Mouse (Mus musculus): Measurements from ENCODE around the gene Irf1.

Gene Irf1

GRCm38 (mm10) chr11:53786058-53787031, 16.5 kb downstream of the Irf1 start:
- no peak for DNase-seq

- DNase-seq = no peak
These were observed 18.4 kb downstream of the Irf1 start for GRCm38 (mm10) chr11:53788196-53788595.

DNA sequence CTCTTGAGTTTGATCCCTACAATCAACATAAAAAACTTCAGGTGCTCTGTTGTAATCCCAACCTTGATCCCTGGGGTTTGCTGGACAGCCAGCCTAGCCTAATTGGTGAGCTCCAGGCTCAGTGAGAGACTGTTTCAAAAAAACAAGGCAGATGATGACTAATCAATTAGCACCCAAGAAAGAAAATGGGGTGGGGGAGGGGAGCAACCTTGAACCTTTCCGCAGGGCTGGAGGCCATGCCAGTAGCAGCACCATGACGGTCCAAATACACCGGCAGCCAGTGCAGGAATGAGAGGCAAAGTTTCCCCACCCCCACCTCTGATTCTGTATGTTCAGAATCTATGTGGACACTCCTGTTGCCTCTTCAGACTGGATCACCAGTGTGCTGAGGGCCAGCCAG, 19.5 kb downstream of the Irf1 start:
- no peak for DNase-seq

DNA sequence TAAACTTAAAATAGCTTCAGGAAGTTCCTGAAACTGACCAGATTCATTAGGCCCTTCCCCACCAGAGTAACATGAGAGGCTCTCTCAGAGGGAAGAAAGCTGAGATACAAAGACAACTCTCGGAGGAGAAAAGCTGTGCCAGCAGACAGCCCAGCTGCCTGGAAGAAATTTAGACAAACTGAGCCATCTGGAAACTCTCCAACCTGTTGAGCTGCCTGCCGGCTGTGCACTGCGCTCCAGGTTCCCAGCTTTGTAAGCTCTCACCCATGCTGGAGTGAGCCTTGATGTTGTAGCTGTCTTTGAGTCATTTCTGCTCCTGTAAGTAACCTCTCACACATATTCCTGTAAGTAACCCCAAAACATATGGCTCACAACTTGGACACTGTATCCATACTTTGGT, 23.2 kb downstream of the Irf1 start:
- DNase-seq = no peak

- peak; percentile 51 for DNase-seq
These were observed 24.2 kb downstream of the Irf1 start for GRCm38 (mm10) chr11:53794015-53794414.

DNA sequence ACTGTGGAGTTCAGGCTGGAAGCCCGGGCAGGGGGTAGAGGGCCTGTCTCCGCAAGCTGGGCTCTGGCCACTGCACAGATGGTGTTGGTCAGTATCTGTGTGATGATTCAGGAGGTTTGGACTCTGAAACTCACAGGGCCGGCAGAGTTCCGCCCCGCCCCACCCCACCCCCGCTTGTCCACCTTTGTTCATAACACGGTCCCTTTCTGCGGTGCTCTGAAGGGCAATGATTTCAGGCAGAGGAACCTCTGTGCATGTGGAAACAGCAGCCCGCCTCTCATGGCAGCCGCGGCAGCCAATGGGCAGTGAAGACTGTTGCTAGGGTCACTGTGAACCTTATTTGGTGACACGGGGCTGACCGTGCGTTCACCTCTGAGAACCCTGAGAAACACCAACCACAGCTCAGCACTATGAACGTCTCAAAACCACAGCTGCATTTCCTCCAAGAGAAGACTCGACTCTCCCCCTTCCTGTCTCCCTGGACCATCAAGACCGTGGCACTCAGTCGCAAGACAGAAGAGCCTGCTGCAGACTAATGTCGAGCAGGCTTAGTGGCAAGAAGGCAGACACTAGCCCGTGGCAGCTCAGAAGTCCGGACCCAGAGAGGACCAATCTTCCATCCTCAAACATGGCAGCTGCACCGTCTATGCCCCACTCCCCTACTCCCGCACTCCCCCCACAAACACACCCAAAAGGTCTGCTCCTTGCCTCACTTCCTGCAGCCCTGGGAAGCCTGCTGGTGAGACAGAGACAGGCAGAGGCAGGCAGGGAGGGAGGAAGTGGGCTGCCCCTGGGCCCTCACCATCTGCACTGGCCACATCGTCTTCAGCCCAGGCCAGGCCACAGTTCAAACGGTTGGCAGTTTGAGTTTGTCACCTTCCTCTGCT, 25.1 kb downstream of the Irf1 start:
- peak; percentile 81 for DNase-seq

- DNase-seq = no peak
These were observed 26.0 kb downstream of the Irf1 start for GRCm38 (mm10) chr11:53795813-53796212.

GRCm38 (mm10) chr11:53796409-53797151, 26.8 kb downstream of the Irf1 start:
- DNase-seq = no peak

DNA sequence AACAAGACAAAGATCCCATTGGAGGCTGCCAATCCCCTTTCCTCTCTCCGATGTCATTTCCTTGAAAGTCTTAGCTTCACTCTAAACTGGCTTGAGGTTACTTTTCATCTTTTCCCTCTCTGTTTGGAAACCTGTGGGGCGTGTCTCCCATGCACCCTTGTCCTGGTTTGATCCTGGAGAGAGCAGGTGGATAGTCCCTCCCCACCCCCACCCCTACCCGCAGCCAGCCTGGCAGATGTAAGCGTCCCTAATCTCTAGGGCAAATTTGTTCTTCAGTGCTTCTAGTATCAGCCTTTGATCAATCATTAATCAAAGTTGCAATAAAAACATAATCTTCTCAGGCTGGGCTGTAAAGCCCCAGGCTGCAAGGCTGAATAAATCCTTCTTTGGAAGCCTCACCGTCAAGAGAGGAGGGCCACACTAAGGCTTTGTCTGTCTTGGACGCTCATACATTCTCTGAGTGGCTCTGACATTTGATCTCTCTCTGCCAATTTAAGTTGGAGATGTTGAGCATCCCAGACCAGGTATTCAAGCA, 27.6 kb downstream of the Irf1 start:
- no peak for DNase-seq

GRCm38 (mm10) chr11:53798041-53798711, 28.4 kb downstream of the Irf1 start:
- no peak for DNase-seq

DNA sequence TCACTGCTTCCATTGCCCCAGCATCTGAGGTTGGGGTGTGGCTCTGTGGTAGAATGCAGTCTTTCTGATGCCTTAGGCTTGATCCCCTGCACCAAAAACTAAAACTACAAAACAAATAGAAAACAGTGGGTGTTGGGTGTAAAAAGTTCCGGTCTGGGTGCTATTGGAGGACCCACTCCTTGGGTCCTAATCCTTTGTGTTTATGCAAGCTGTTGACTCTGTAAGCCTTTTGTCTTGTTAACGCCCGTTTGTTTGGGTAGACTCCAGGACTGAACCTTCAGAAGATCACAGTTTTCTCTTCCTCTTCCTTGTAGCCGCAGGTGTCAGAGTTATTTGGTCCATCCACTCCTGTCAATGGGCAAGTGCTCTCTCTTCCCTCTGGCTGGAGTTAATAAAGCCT, 30.2 kb downstream of the Irf1 start:
- no peak for DNase-seq

- no peak for DNase-seq
These were observed 31.2 kb downstream of the Irf1 start for GRCm38 (mm10) chr11:53800975-53801374.

- DNase-seq = peak; percentile 16
These were observed 33.3 kb downstream of the Irf1 start for GRCm38 (mm10) chr11:53803093-53803492.

DNA sequence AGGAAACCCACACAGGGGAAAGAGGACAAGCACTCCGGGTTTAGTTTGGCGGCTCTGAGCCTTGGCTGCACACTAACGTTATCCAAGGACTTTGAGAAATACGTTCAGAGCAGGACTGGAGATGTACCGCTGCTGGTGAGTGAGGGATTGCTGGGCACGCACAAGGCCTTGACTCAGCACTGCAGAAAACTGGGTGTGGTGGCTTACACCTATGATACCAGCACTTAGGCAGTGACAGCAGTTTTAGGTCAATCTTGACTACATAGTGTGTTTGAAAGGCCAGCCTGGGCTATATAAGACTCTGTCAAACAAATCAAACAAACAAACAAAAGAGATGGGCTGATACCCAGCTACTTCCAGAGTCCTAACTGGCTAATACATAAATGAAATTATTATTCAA, 33.7 kb downstream of the Irf1 start:
- no peak for DNase-seq

- no peak for DNase-seq
These were observed 34.9 kb downstream of the Irf1 start for GRCm38 (mm10) chr11:53804569-53805344.

- DNase-seq = no peak
These were observed 36.0 kb downstream of the Irf1 start for GRCm38 (mm10) chr11:53805786-53806185.

DNA sequence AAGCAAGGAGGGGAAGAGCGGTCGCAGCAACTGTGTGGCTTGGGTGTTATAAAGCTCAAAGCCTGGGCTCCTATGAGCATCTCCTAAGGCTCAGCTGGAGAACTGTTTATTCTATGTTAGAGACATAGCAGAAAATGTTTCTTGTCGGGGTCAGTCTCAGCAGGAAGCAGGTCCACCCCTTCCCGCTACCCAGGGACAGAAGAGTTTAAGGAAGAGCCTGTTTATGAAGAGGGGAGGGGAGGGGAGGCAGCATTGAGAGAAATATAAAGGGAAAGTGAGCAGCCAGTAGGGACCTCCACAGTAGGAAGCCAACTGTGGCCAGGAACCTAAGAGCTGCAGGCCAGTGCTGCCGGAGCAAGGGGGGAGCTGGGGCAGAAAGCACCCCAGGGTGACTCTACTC, 39.5 kb downstream of the Irf1 start:
- DNase-seq = no peak

DNA sequence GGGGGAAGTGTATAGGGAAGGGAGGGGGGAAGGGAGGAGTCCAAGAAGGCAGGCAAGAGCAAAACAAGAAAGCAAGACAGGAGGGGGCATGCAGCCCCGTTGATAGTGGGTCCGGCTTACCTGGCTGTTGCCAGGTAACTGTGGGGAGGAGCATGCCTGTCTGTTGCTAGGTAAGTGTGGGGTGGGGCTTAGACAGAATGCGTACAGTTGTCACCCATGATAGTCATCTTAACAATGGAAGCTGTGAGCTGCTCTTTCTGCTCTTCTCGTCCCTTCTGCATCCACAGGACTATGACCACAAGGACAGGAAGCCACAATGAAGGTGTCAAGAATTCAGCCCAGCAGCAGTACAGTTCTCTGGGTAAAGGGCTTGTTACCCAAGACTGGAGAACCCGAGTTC, 40.3 kb downstream of the Irf1 start:
- DNase-seq = no peak

GRCm38 (mm10) chr11:53810749-53811148, 40.9 kb downstream of the Irf1 start:
- no peak for DNase-seq

DNA sequence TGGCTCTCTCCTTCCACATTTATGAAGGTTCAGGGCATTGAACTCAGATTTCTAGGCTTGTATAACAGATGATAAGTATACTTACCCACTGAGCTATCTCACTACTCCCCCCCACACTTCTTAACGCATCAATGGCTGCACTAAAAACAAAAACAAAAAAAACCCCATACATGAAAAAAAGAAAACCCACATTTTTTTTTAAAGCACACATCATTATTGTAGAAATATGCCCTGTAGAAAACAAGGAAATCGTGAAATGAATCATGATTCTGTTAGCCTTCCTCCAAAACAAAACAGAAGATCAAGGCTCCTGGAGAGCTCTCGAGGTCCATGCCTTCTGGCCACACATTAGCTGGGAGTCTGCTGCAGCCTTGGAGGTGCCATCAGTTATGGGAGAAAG, 41.5 kb downstream of the Irf1 start:
- DNase-seq = no peak

Measured in thymus, postnatal 25 days (tissue).